Mouse (Mus musculus): ENCODE measurements around the gene Rplp2.

Rplp2 gene

GRCm38 (mm10) chr7:141430585-141431240 lies 16.5 kb upstream of the Rplp2 start:
- DNase-seq (ENCODE audit: low read depth), result no peak

- DNase-seq (ENCODE audit: low read depth), result no peak
These were observed 15.6 kb upstream of the Rplp2 start for GRCm38 (mm10) chr7:141431434-141432185.

- DNase-seq (ENCODE audit: low read depth), result no peak
These were observed 15.0 kb upstream of the Rplp2 start for GRCm38 (mm10) chr7:141432186-141432611.

- DNase-seq (ENCODE audit: low read depth), result no peak
These were observed 14.2 kb upstream of the Rplp2 start for GRCm38 (mm10) chr7:141432741-141433516.

GRCm38 (mm10) chr7:141433517-141434400 lies 13.4 kb upstream of the Rplp2 start:
- DNase-seq (ENCODE audit: low read depth), result no peak

GRCm38 (mm10) chr7:141434464-141434863 lies 12.7 kb upstream of the Rplp2 start:
- DNase-seq (ENCODE audit: low read depth), result no peak

GRCm38 (mm10) chr7:141435129-141435855 lies 11.9 kb upstream of the Rplp2 start:
- peak; percentile 78 for DNase-seq (ENCODE audit: low read depth)

GRCm38 (mm10) chr7:141435856-141436522 lies 11.2 kb upstream of the Rplp2 start:
- DNase-seq (ENCODE audit: low read depth), result no peak

- no peak for DNase-seq (ENCODE audit: low read depth)
These were observed 10.7 kb upstream of the Rplp2 start for GRCm38 (mm10) chr7:141436523-141436892.

- DNase-seq (ENCODE audit: low read depth), result peak; percentile 66
These were observed 9.7 kb upstream of the Rplp2 start, which contains the start of gene Slc25a22 for GRCm38 (mm10) chr7:141437178-141438120. Slc25a22 (minus strand) TSS chr7:141437892.

- no peak for DNase-seq (ENCODE audit: low read depth)
These were observed 8.8 kb upstream of the Rplp2 start for GRCm38 (mm10) chr7:141438201-141438968.

GRCm38 (mm10) chr7:141439140-141439679 lies 8.0 kb upstream of the Rplp2 start:
- no peak for DNase-seq (ENCODE audit: low read depth)

- DNase-seq (ENCODE audit: low read depth), result no peak
These were observed 7.4 kb upstream of the Rplp2 start for GRCm38 (mm10) chr7:141439811-141440210.

GRCm38 (mm10) chr7:141440613-141441012 lies 6.6 kb upstream of the Rplp2 start:
- no peak for DNase-seq (ENCODE audit: low read depth)

- no peak for DNase-seq (ENCODE audit: low read depth)
These were observed 5.7 kb upstream of the Rplp2 start for GRCm38 (mm10) chr7:141441460-141441859.

GRCm38 (mm10) chr7:141442199-141442598 lies 5.0 kb upstream of the Rplp2 start:
- DNase-seq (ENCODE audit: low read depth), result no peak

- peak; percentile 66 for DNase-seq (ENCODE audit: low read depth)
These were observed 3.9 kb upstream of the Rplp2 start for GRCm38 (mm10) chr7:141443081-141443821.

All from c-Kit-positive CD71-positive TER-119-negative erythroid progenitor cells, embryonic 14.5 days (primary cell).